Mouse (Mus musculus) cortical plate, adult 2 months (tissue): ENCODE measurements at regions not wholly inside any gene's neighbourhood (a gene's known extent, or its start where the extent isn't known, plus 50 kb on each side); places are given as distances from the start of the nearest gene placed in this dataset.

Source experiments
- CTCF ChIP-seq: fragments of 200-500 bp; IDR thresholded peaks from 2 replicates; pipeline ENCODE4 v1.5.1; 2011; ENCODE audit warnings: mild to moderate bottlenecking, control low read depth, low read length; ENCODE audit not compliant: insufficient read depth; ENCODE audit errors: extremely low read depth
- POLR2A ChIP-seq: fragments of 200-500 bp; IDR thresholded peaks from 2 replicates; pipeline ENCODE4 v1.6.1; 2011; ENCODE audit warnings: mild to moderate bottlenecking, low read length, control low read depth; ENCODE audit not compliant: insufficient read depth; ENCODE audit errors: extremely low read depth

DNA sequence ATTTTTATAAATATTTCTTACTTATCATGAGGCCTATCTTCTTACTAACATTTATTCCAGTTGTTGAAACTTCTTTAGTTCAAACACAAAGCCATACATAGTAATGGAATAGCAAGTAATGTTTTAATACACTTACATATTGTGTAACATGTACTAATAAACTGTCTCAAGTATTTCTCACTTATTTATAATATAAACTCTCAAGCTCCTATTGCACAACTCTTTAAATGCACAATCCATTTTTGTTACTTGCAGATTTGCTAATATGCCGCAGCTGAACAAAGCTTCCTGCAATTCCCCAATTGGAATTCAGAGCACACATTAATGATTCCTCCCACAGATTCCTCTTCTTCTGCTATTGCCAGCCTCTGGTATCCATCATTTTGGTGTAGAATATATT is 749.2 kb downstream of the Rfpl4b start:
- TF ChIP-seq CTCF = no peak
- TF ChIP-seq POLR2A = no peak
